Comparison of ENCODE assay signal across 16 mouse cellular contexts in the genomic region with DNA sequence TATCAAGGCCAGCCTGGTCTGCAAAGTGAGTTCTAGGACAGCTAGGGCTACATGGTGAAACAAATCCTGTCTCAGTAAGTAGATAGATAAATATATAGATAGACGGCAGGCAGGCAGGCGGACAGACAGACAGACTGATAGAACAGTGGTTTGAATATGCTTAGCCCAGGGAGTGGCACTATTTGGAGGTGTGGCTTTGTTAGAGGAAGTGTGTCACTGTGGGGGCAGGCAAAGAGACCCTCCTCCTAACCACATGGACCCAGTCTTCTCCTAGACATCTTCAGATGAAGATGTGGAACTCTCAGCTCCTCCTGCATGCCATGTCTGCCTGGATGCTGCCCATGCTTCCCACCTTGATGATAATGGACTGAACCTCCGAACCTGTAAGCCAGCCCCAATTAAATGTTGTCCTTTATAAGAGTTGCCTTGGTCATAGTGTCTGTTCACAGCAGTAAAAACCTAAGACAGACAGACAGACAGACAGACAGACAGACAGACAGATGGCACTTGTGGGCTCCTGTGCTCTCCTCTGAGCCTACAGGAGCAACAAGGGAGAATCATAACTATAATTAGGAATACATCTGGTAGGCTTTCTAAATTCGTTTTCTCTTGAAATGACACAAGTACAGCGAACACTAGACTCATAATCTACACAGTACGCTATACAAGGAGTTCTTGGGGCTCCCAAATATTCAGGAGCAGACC. TPM values are rescaled to one million over a fixed set of nuclear protein-coding genes. Genes with fewer than 3 reads are reported as not detected.
DNase-seq lines count a peak whose midpoint lies in the region; ATAC-seq and TF ChIP-seq lines count a peak whose summit lies in the region.
"Had no signal": no experiment of that assay in that cellular context is flagged by ENCODE, and none has a peak within 500 bp of the region (broad histone marks: within the 10 kb centered on the region; RNA-seq: fewer than 3 reads in every experiment).

No protein-coding gene starts in this region.

- H3K27ac ChIP-seq in forebrain, embryonic 14.5 days (ENCODE audit: low read depth, low read length), result no peak overlapping the region
- no peak overlapping the region for H3K27ac ChIP-seq in forebrain, embryonic 12.5 days
- peak overlapping the region; percentile 61; the same call in 1 of the 2 replicates for H3K27ac ChIP-seq in layer of hippocampus, adult 2 months
- peak overlapping the region; percentile 31 for H3K27ac ChIP-seq in olfactory bulb, adult 2 months (ENCODE audit: insufficient read depth, low read depth, low read length)
- H3K27ac ChIP-seq: kidney, postnatal 0 days; liver, embryonic 15.5 days; macrophage had no signal

- no peaks in the 10 kb centered on the region for H3K36me3 ChIP-seq in forebrain, embryonic 14.5 days (ENCODE audit: control insufficient read depth, insufficient read depth, low read length)
- H3K36me3 ChIP-seq in forebrain, embryonic 12.5 days (replicated peaks), result no peaks in the 10 kb centered on the region
- H3K36me3 ChIP-seq: heart, embryonic 12.5 days; liver, embryonic 15.5 days; midbrain, embryonic 12.5 days had no signal

- no peaks in the 10 kb centered on the region for H3K27me3 ChIP-seq in forebrain, embryonic 14.5 days (replicated peaks; ENCODE audit: control insufficient read depth, insufficient read depth, low read length)
- H3K27me3 ChIP-seq in forebrain, embryonic 12.5 days, result no peaks in the 10 kb centered on the region
- H3K27me3 ChIP-seq: forebrain, embryonic 13.5 days; heart, embryonic 12.5 days; liver, embryonic 15.5 days; midbrain, embryonic 12.5 days had no signal

- no peak overlapping the region for H3K4me3 ChIP-seq in forebrain, embryonic 14.5 days (ENCODE audit: low read depth, low read length)
- H3K4me3 ChIP-seq in forebrain, embryonic 12.5 days (replicated peaks), result no peak overlapping the region
- H3K4me3 ChIP-seq in layer of hippocampus, adult 2 months, result no peak overlapping the region
- no peak overlapping the region for H3K4me3 ChIP-seq in olfactory bulb, adult 2 months (ENCODE audit: insufficient read depth, low read depth, low read length)
- H3K4me3 ChIP-seq: midbrain, embryonic 12.5 days had no signal

- ATAC-seq in forebrain, embryonic 14.5 days, result no peak
- ATAC-seq in forebrain, embryonic 12.5 days (ENCODE audit: low FRiP score), result no peak

- no peak overlapping the region for H3K9ac ChIP-seq in forebrain, embryonic 14.5 days (ENCODE audit: low read length)
- no peak overlapping the region for H3K9ac ChIP-seq in forebrain, embryonic 12.5 days
- H3K9ac ChIP-seq: heart, embryonic 12.5 days; liver, embryonic 15.5 days; midbrain, embryonic 12.5 days had no signal

- peak overlapping the region; percentile 53; the same call in 1 of the 2 replicates for H3K4me2 ChIP-seq in forebrain, embryonic 14.5 days (ENCODE audit: low read length)
- H3K4me2 ChIP-seq in forebrain, embryonic 12.5 days, result no peak overlapping the region

- no peaks in the 10 kb centered on the region for H3K9me3 ChIP-seq in forebrain, embryonic 14.5 days (replicated peaks; ENCODE audit: control insufficient read depth, low read length)
- no peaks in the 10 kb centered on the region for H3K9me3 ChIP-seq in forebrain, embryonic 12.5 days
- H3K9me3 ChIP-seq: forebrain, embryonic 13.5 days; heart, embryonic 12.5 days; liver, embryonic 15.5 days; midbrain, embryonic 12.5 days had no signal

- TF ChIP-seq POLR2A in olfactory bulb, adult 2 months (IDR thresholded peaks at IDR 0.05; ENCODE audit: insufficient read depth, low read depth, low read length), result no peak

- 84% methylated on average over 6 of the region's 6 CpGs for WGBS in forebrain, embryonic 14.5 days
- WGBS in forebrain, embryonic 12.5 days, result 88% methylated on average over 6 of the region's 6 CpGs
- WGBS in olfactory bulb, adult 2 months, result 74% methylated on average over 6 of the region's 6 CpGs

- TF ChIP-seq CTCF in layer of hippocampus, adult 2 months (conservative IDR thresholded peaks at IDR 0.05), result no peak
- no peak for TF ChIP-seq CTCF in olfactory bulb, adult 2 months (IDR thresholded peaks at IDR 0.05; ENCODE audit: insufficient read depth, low read depth, low read length)

- peaks cover 3% of the 10 kb centered on the region; the same call in 1 of the 2 replicates for H3K4me1 ChIP-seq in forebrain, embryonic 14.5 days (ENCODE audit: control insufficient read depth, insufficient read depth, low read length)
- peaks cover 20% of the 10 kb centered on the region for H3K4me1 ChIP-seq in forebrain, embryonic 12.5 days
- peaks cover 6% of the 10 kb centered on the region; the same call in 1 of the 2 replicates for H3K4me1 ChIP-seq in olfactory bulb, adult 2 months (ENCODE audit: control insufficient read depth, insufficient read depth, low read length)

- DNase-seq in forebrain, embryonic 14.5 days (ENCODE audit: low spot score), result no peak
- DNase-seq in layer of hippocampus, adult 2 months (ENCODE audit: low spot score in 2 of 2), result no peak
- DNase-seq in layer of hippocampus, postnatal 36 days, result no peak
- DNase-seq in brain, adult 2 months (ENCODE audit: low read depth, low spot score), result peak; percentile 62
- DNase-seq in thymus, postnatal 10 days (ENCODE audit: low spot score in 2 of 2), result no peak
- no peak for DNase-seq in adrenal gland, postnatal 4 days (ENCODE audit: low spot score in 2 of 2)
- DNase-seq: cerebellum, postnatal 14 days; kidney, adult 11 months had no signal

RNA-seq across cellular contexts. Expression of gene Nim1k, which starts 12.8 kb away (rescaled TPM):
- polyA plus RNA-seq in forebrain, embryonic 14.5 days (2014; fragmentation: Nextera tagmentation; extraction: Ambion mirVana), result 6.8 and 7.2 TPM in 2 replicates
- 4.1 and 4.8 TPM in 2 replicates for polyA plus RNA-seq in forebrain, embryonic 12.5 days (2016; fragmentation: Nextera tagmentation; extraction: Ambion mirVana)
- total RNA-seq in layer of hippocampus, adult 2 months (2021), result 10 to 100 TPM; 13.1 to 14.0 TPM
- 10 to 100 TPM; 12.6 to 14.5 TPM for total RNA-seq in layer of hippocampus, postnatal 36 days (2021)
- not detected in 2 replicates for polyA plus RNA-seq in olfactory bulb, adult 2 months (2012; ENCODE audit: insufficient read depth, insufficient read length, low replicate concordance, missing spikeins)
- total RNA-seq in adrenal gland, postnatal 4 days (2021), result 1 to 10 TPM; 3.9 to 4.4 TPM

RNA-seq across cellular contexts. Expression of gene Zfp131, which starts 47.8 kb away (rescaled TPM):
- polyA plus RNA-seq in forebrain, embryonic 14.5 days (2014; fragmentation: Nextera tagmentation; extraction: Ambion mirVana), result 41.7 and 44.5 TPM in 2 replicates
- polyA plus RNA-seq in forebrain, embryonic 12.5 days (2016; fragmentation: Nextera tagmentation; extraction: Ambion mirVana), result 56.5 and 57.7 TPM in 2 replicates
- 10 to 100 TPM; 40.4 to 43.2 TPM for total RNA-seq in layer of hippocampus, adult 2 months (2021)
- 10 to 100 TPM; 42.5 to 44.9 TPM for total RNA-seq in layer of hippocampus, postnatal 36 days (2021)
- not detected in 2 replicates for polyA plus RNA-seq in olfactory bulb, adult 2 months (2012; ENCODE audit: insufficient read depth, insufficient read length, low replicate concordance, missing spikeins)
- total RNA-seq in adrenal gland, postnatal 4 days (2021), result 10 to 100 TPM; 39.1 to 41.9 TPM

RNA-seq across cellular contexts. Expression of gene Hmgcs1, which starts 52.7 kb away (rescaled TPM):
- 311 and 398 TPM in 2 replicates for polyA plus RNA-seq in forebrain, embryonic 14.5 days (2014; fragmentation: Nextera tagmentation; extraction: Ambion mirVana)
- polyA plus RNA-seq in forebrain, embryonic 12.5 days (2016; fragmentation: Nextera tagmentation; extraction: Ambion mirVana), result 399 and 410 TPM in 2 replicates
- total RNA-seq in layer of hippocampus, adult 2 months (2021), result 100 to 1,000 TPM; 192 to 193 TPM
- total RNA-seq in layer of hippocampus, postnatal 36 days (2021), result 100 to 1,000 TPM; 217 to 241 TPM
- polyA plus RNA-seq in olfactory bulb, adult 2 months (2012; ENCODE audit: insufficient read depth, insufficient read length, low replicate concordance, missing spikeins), result not detected in 2 replicates
- total RNA-seq in adrenal gland, postnatal 4 days (2021), result 100 to 1,000 TPM; 211 to 213 TPM

Comparison
In these comparisons a context has a peak if more than half of its experiments do, and no peak if none do; other contexts are left out.
1. H3K27ac ChIP-seq: peak in layer of hippocampus, adult 2 months (single experiment) and olfactory bulb, adult 2 months (single experiment); none in forebrain, embryonic 14.5 days (single experiment) and forebrain, embryonic 12.5 days (single experiment).